Mouse (Mus musculus): ENCODE data around the gene Ajm1. TPM values are rescaled to one million over a fixed set of nuclear protein-coding genes. Genes with fewer than 3 reads are reported as not detected.

Gene Ajm1
- polyA plus RNA-seq, 1 experiment = 0.11 TPM

- H3K4me1 ChIP-seq (ENCODE audit: control insufficient read depth, insufficient read depth, low read length) = peaks cover 18% of the 10 kb centered on the region
- peak within 1 kb of the TSS; percentile 5; the same call in 1 of the 2 replicates for H3K27ac ChIP-seq (ENCODE audit: control insufficient read depth, insufficient read depth, low read depth, low read length)
- TF ChIP-seq CTCF (IDR thresholded peaks at IDR 0.05; ENCODE audit: control insufficient read depth, insufficient read depth, insufficient replicate concordance, low read depth, low read length) (no peak), POLR2A (IDR thresholded peaks at IDR 0.05; ENCODE audit: control insufficient read depth, low read depth, low read length) (0 out of 2 replicates have a peak, but pooled peaks have one; percentile 21)
- peak within 1 kb of the TSS; percentile 87 for H3K4me3 ChIP-seq (ENCODE audit: control insufficient read depth, low read depth, low read length)
- no peaks in the 10 kb centered on the region for H3K36me3 ChIP-seq (ENCODE audit: control insufficient read depth, insufficient read depth, low read length)
- H3K27me3 ChIP-seq (ENCODE audit: control insufficient read depth, insufficient read depth, low read length) = no peaks in the 10 kb centered on the region
These were observed 36.0 kb upstream of the Ajm1 start, which contains the start of gene Ccdc183 for GRCm38 (mm10) chr2:25617578-25617977. Gene Ccdc183 (minus strand): TSS chr2:25617678.

- Histone ChIP-seq H3K36me3 (ENCODE audit: control insufficient read depth, insufficient read depth, low read length) (no peaks in the 10 kb centered on the region; the same call in 1 of the 2 replicates), H3K27me3 (ENCODE audit: control insufficient read depth, insufficient read depth, low read length) (no peaks in the 10 kb centered on the region), H3K4me3 (ENCODE audit: control insufficient read depth, low read depth, low read length) (peak overlapping the region; percentile 82)
These were observed 34.8 kb upstream of the Ajm1 start for GRCm38 (mm10) chr2:25616398-25616797.

GRCm38 (mm10) chr2:25608671-25609070, 27.1 kb upstream of the Ajm1 start:
- Histone ChIP-seq H3K4me1 (ENCODE audit: control insufficient read depth, insufficient read depth, low read length) (no peaks in the 10 kb centered on the region; the same call in none of the 2 replicates), H3K4me3 (ENCODE audit: control insufficient read depth, low read depth, low read length) (peak overlapping the region; percentile 96), H3K27ac (ENCODE audit: control insufficient read depth, insufficient read depth, low read depth, low read length) (peak overlapping the region; percentile 93), H3K27me3 (ENCODE audit: control insufficient read depth, insufficient read depth, low read length) (no peaks in the 10 kb centered on the region), H3K36me3 (ENCODE audit: control insufficient read depth, insufficient read depth, low read length) (no peaks in the 10 kb centered on the region; the same call in 1 of the 2 replicates)
- no peak for TF ChIP-seq POLR2A (IDR thresholded peaks at IDR 0.05; ENCODE audit: control insufficient read depth, low read depth, low read length)
- TF ChIP-seq CTCF (IDR thresholded peaks at IDR 0.05; ENCODE audit: control insufficient read depth, insufficient read depth, insufficient replicate concordance, low read depth, low read length) = no peak

More at GRCm38 (mm10) chr2:25616398-25616797, 34.8 kb upstream of the Ajm1 start:
- Histone ChIP-seq H3K4me1 (ENCODE audit: control insufficient read depth, insufficient read depth, low read length) (peaks cover 12% of the 10 kb centered on the region), H3K27ac (ENCODE audit: control insufficient read depth, insufficient read depth, low read depth, low read length) (no peak overlapping the region; the same call in 1 of the 2 replicates)
- no peak for TF ChIP-seq POLR2A (IDR thresholded peaks at IDR 0.05; ENCODE audit: control insufficient read depth, low read depth, low read length)
- no peak for TF ChIP-seq CTCF (IDR thresholded peaks at IDR 0.05; ENCODE audit: control insufficient read depth, insufficient read depth, insufficient replicate concordance, low read depth, low read length)

GRCm38 (mm10) chr2:25607761-25608622, 26.4 kb upstream of the Ajm1 start, which contains the start of gene Rabl6:
Gene Rabl6 (minus strand): TSS chr2:25608521.
- Histone ChIP-seq H3K36me3 (ENCODE audit: control insufficient read depth, insufficient read depth, low read length) (no peaks in the 10 kb centered on the region; the same call in 1 of the 2 replicates), H3K4me3 (ENCODE audit: control insufficient read depth, low read depth, low read length) (peak within 1 kb of the TSS; percentile 96), H3K27ac (ENCODE audit: control insufficient read depth, insufficient read depth, low read depth, low read length) (peak within 1 kb of the TSS; percentile 93), H3K27me3 (ENCODE audit: control insufficient read depth, insufficient read depth, low read length) (no peaks in the 10 kb centered on the region), H3K4me1 (ENCODE audit: control insufficient read depth, insufficient read depth, low read length) (no peaks in the 10 kb centered on the region; the same call in none of the 2 replicates)
- TF ChIP-seq CTCF (IDR thresholded peaks at IDR 0.05; ENCODE audit: control insufficient read depth, insufficient read depth, insufficient replicate concordance, low read depth, low read length) = no peak
- peak; percentile 97 for TF ChIP-seq POLR2A (IDR thresholded peaks at IDR 0.05; ENCODE audit: control insufficient read depth, low read depth, low read length)

GRCm38 (mm10) chr2:25602526-25602925, 21.0 kb upstream of the Ajm1 start:
- no peak for TF ChIP-seq POLR2A (IDR thresholded peaks at IDR 0.05; ENCODE audit: control insufficient read depth, low read depth, low read length)
- no peak for TF ChIP-seq CTCF (IDR thresholded peaks at IDR 0.05; ENCODE audit: control insufficient read depth, insufficient read depth, insufficient replicate concordance, low read depth, low read length)
- no peak overlapping the region for H3K27ac ChIP-seq (ENCODE audit: control insufficient read depth, insufficient read depth, low read depth, low read length)
- no peak overlapping the region for H3K4me3 ChIP-seq (ENCODE audit: control insufficient read depth, low read depth, low read length)
- H3K27me3 ChIP-seq (ENCODE audit: control insufficient read depth, insufficient read depth, low read length) = no peaks in the 10 kb centered on the region
- no peaks in the 10 kb centered on the region; the same call in 1 of the 2 replicates for H3K4me1 ChIP-seq (ENCODE audit: control insufficient read depth, insufficient read depth, low read length)
- peaks cover 5% of the 10 kb centered on the region; the same call in 1 of the 2 replicates for H3K36me3 ChIP-seq (ENCODE audit: control insufficient read depth, insufficient read depth, low read length)

GRCm38 (mm10) chr2:25600037-25600436, 18.5 kb upstream of the Ajm1 start:
- peaks cover 8% of the 10 kb centered on the region for H3K36me3 ChIP-seq (ENCODE audit: control insufficient read depth, insufficient read depth, low read length)
- H3K4me1 ChIP-seq (ENCODE audit: control insufficient read depth, insufficient read depth, low read length) = no peaks in the 10 kb centered on the region
- no peak overlapping the region for H3K27ac ChIP-seq (ENCODE audit: control insufficient read depth, insufficient read depth, low read depth, low read length)
- no peak for TF ChIP-seq CTCF (IDR thresholded peaks at IDR 0.05; ENCODE audit: control insufficient read depth, insufficient read depth, insufficient replicate concordance, low read depth, low read length)
- H3K27me3 ChIP-seq (ENCODE audit: control insufficient read depth, insufficient read depth, low read length) = no peaks in the 10 kb centered on the region
- no peak overlapping the region for H3K4me3 ChIP-seq (ENCODE audit: control insufficient read depth, low read depth, low read length)

DNA sequence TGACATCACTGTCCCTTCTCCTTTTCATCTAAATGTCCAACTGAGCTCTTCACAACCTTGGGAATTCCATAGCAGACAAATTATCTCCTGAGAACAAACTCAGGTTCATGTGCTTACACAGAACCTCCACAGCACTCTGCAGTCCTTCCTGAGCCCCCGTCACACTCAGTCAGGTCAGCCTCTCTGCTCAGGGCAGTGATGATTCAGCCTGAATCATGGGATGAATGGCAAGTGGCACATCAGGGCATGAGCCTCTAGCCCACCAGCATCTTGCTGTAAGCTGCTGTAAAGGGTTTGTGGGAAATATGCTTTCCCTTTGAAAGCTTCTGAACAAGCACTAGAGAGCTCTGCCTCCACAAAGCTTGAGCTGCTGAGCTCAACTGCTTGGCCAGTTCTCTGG, 17.2 kb upstream of the Ajm1 start:
- TF ChIP-seq CTCF (IDR thresholded peaks at IDR 0.05; ENCODE audit: control insufficient read depth, insufficient read depth, insufficient replicate concordance, low read depth, low read length) (no peak), POLR2A (IDR thresholded peaks at IDR 0.05; ENCODE audit: control insufficient read depth, low read depth, low read length) (no peak)
- no peak overlapping the region for H3K4me3 ChIP-seq (ENCODE audit: control insufficient read depth, low read depth, low read length)
- H3K27me3 ChIP-seq (ENCODE audit: control insufficient read depth, insufficient read depth, low read length) = no peaks in the 10 kb centered on the region
- H3K27ac ChIP-seq (ENCODE audit: control insufficient read depth, insufficient read depth, low read depth, low read length) = no peak overlapping the region
- no peaks in the 10 kb centered on the region for H3K4me1 ChIP-seq (ENCODE audit: control insufficient read depth, insufficient read depth, low read length)
- H3K36me3 ChIP-seq (ENCODE audit: control insufficient read depth, insufficient read depth, low read length) = peaks cover 8% of the 10 kb centered on the region

Data from testis, adult 2 months (tissue).